26 mouse cellular contexts compared by ENCODE assay signal in the genomic region with DNA sequence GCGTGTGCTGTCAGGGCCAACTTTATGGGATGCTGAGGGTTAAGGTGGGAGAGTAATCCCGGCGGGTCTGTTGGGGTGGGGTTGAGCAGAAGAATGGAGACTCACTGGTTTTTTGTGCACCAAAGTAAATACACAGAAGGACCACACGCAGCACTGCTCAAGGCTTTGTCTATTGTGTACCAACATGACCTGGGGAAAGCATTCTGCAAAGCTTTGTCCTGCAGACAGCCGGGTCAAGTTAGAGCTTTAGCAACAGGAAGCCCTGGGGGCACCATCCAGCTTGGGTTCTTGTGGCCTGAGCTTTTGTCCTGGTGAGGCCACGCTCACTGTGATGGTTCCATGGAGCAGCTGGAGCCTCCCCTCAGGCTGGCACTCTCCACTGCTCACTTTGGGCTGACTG. TPM values are rescaled to one million over a fixed set of nuclear protein-coding genes. Genes with fewer than 3 reads are reported as not detected.
DNase-seq lines count a peak whose midpoint lies in the region; TF ChIP-seq lines count a peak whose summit lies in the region.
"Had no signal": no experiment of that assay in that cellular context is flagged by ENCODE, and none has a peak within 500 bp of the region (broad histone marks: within the 10 kb centered on the region; RNA-seq: fewer than 3 reads in every experiment).

No protein-coding gene starts in this region.

- no peaks in the 10 kb centered on the region for H3K27me3 ChIP-seq in E14TG2a.4 (ENCODE audit: insufficient read depth, low read length)
- H3K27me3 ChIP-seq: forebrain, embryonic 13.5 days; heart, embryonic 13.5 days; limb, embryonic 13.5 days; lung, embryonic 15.5 days; neural tube, embryonic 12.5 days; stomach, embryonic 15.5 days had no signal

- TF ChIP-seq CTCF in gastrocnemius, adult 2 months (IDR thresholded peaks at IDR 0.05), result no peak
- no peak for TF ChIP-seq CTCF in E14TG2a.4 (conservative IDR thresholded peaks at IDR 0.05; ENCODE audit: low read length)

- H3K4me3 ChIP-seq in gastrocnemius, adult 2 months, result peak overlapping the region; percentile 15
- H3K4me3 ChIP-seq in E14TG2a.4 (replicated peaks; ENCODE audit: low read length), result peak overlapping the region; percentile 100
- H3K4me3 ChIP-seq: forebrain, embryonic 13.5 days; heart, embryonic 13.5 days; limb, embryonic 13.5 days; lung, embryonic 15.5 days; myocyte; neural tube, embryonic 12.5 days; stomach, embryonic 15.5 days had no signal

- peaks cover 63% of the 10 kb centered on the region for H3K36me3 ChIP-seq in E14TG2a.4 (ENCODE audit: insufficient read depth, low read length)

- peaks cover 63% of the 10 kb centered on the region for H3K4me1 ChIP-seq in E14TG2a.4 (replicated peaks; ENCODE audit: low read depth, low read length)

- intact Hi-C loops in gastrocnemius, adult 2 months (cut with DNase I), result loop anchor here (10.0 kb wide), 1 partner anchor 433 kb away; a partner anchor contains a TSS
- intact Hi-C loops in left cerebral cortex, postnatal 25 days (cut with DNase I), result loop anchor here (10.0 kb wide), 1 partner anchor 893 kb away; no protein-coding TSS in a partner anchor

- no peak for DNase-seq in gastrocnemius, adult 2 months
- DNase-seq in gastrocnemius, adult 8-10 months (ENCODE audit: low spot score in 2 of 2), result no peak
- DNase-seq in ES-CJ7 (ENCODE audit: low read depth, low spot score), result peak; percentile 75
- peak; percentile 92 for DNase-seq in ZHBTc4 (ENCODE audit: low read depth, low spot score)
- DNase-seq in left cerebral cortex, adult 8-10 months (ENCODE audit: low spot score in 2 of 2), result no peak
- no peak for DNase-seq in left cerebral cortex, postnatal 25 days (ENCODE audit: low spot score in 2 of 2)
- DNase-seq: adrenal gland, adult 8-10 months; cerebellum, adult 8-10 months; cerebellum, postnatal 36 days; heart, postnatal 10 days; kidney, adult 9 months; kidney, postnatal 10 days; layer of hippocampus, adult 9-11 months; right cerebral cortex, postnatal 14 days had no signal

- no peak overlapping the region for H3K27ac ChIP-seq in gastrocnemius, adult 2 months
- H3K27ac ChIP-seq: forebrain, embryonic 13.5 days; heart, embryonic 13.5 days; limb, embryonic 13.5 days; lung, embryonic 15.5 days; neural tube, embryonic 12.5 days; stomach, embryonic 15.5 days had no signal

- H3K9me3 ChIP-seq in E14TG2a.4 (ENCODE audit: low read length), result no peaks in the 10 kb centered on the region
- H3K9me3 ChIP-seq: forebrain, embryonic 13.5 days; heart, embryonic 13.5 days; limb, embryonic 13.5 days; lung, embryonic 15.5 days; neural tube, embryonic 12.5 days; stomach, embryonic 15.5 days had no signal

RNA-seq across cellular contexts. Expression of a gene that starts 3.4 kb away (rescaled TPM):
- 10 to 100 TPM; 22.2 to 25.6 TPM for total RNA-seq in gastrocnemius, adult 2 months (2021)
- 10 to 100 TPM; 18.7 to 29.5 (median 25.8) TPM for total RNA-seq in gastrocnemius, adult 8-10 months (2022)
- 10 to 100 TPM; 60.5 to 72.0 (median 69.4) TPM for total RNA-seq in left cerebral cortex, adult 8-10 months (2022)
- total RNA-seq in left cerebral cortex, postnatal 25 days (2021), result 10 to 100 TPM; 65.2 to 67.0 TPM

RNA-seq across cellular contexts. Expression of a gene that starts 3.8 kb away (rescaled TPM):
- 1,000 to 10,000 TPM; 1,376 to 1,812 TPM for total RNA-seq in gastrocnemius, adult 2 months (2021)
- 1,000 to 10,000 TPM; 1,398 to 1,509 (median 1,471) TPM for total RNA-seq in gastrocnemius, adult 8-10 months (2022)
- total RNA-seq in left cerebral cortex, adult 8-10 months (2022), result 1,000 to 10,000 TPM; 1,070 to 1,158 (median 1,126) TPM
- total RNA-seq in left cerebral cortex, postnatal 25 days (2021), result 1,000 to 10,000 TPM; 1,169 to 1,197 TPM

RNA-seq across cellular contexts. Expression of a gene that starts 3.9 kb away (rescaled TPM):
- not detected for total RNA-seq in gastrocnemius, adult 2 months (2021)
- not detected for total RNA-seq in gastrocnemius, adult 8-10 months (2022)
- total RNA-seq in left cerebral cortex, adult 8-10 months (2022), result 1 to 10 TPM in 1 of 4 experiments, under 1 TPM in 1, not detected in 2; 0.62 to 1.2 TPM
- total RNA-seq in left cerebral cortex, postnatal 25 days (2021), result under 1 TPM in 1 of 2 experiments, not detected in 1; 0.62 TPM
- total RNA-seq: gastrocnemius, adult 18-20 months; gastrocnemius, postnatal 4 days; heart, adult 8-10 months; megakaryocyte progenitor cell, adult 5-6 weeks had no signal

RNA-seq across cellular contexts. Expression of a gene that starts 24.3 kb away (rescaled TPM):
- 1 to 10 TPM in 1 of 2 experiments, under 1 TPM in 1; 0.77 to 1.0 TPM for total RNA-seq in gastrocnemius, adult 2 months (2021)
- 1 to 10 TPM in 2 of 4 experiments, under 1 TPM in 1, not detected in 1; 0.89 to 1.1 (median 1.1) TPM for total RNA-seq in gastrocnemius, adult 8-10 months (2022)
- total RNA-seq in left cerebral cortex, adult 8-10 months (2022), result 10 to 100 TPM; 11.8 to 16.6 (median 14.4) TPM
- 1 to 10 TPM; 8.6 TPM for total RNA-seq in left cerebral cortex, postnatal 25 days (2021)

Comparison
In these comparisons a context has a peak if more than half of its experiments do, and no peak if none do; other contexts are left out.
1. DNase-seq: peak in ES-CJ7 (single experiment) and ZHBTc4 (single experiment); none in gastrocnemius, adult 2 months (single experiment), gastrocnemius, adult 8-10 months (0 of 2), left cerebral cortex, adult 8-10 months (0 of 2) and left cerebral cortex, postnatal 25 days (0 of 2).